8 mouse cellular contexts compared by ENCODE assay signal in genomic region chr7:120842345-120843036, GRCm38 (mm10). TPM values are rescaled to one million over a fixed set of nuclear protein-coding genes. Genes with fewer than 3 reads are reported as not detected.
A peak's percentile ranks its signal among the peaks of the same experiment; 100 is the strongest.
DNase-seq lines count a peak whose midpoint lies in the region; ATAC-seq lines count a peak whose summit lies in the region.

TSS of gene Eef2k (plus strand) at chr7:120842831.

- H3K27ac ChIP-seq in intestine, embryonic 16.5 days (ENCODE audit: low read length) = peak within 1 kb of the TSS; percentile 99
- H3K27ac ChIP-seq in midbrain, embryonic 11.5 days (ENCODE audit: low read depth, low read length) = peak within 1 kb of the TSS; percentile 80

- no peaks in the 10 kb centered on the region for H3K27me3 ChIP-seq in intestine, embryonic 16.5 days (replicated peaks; ENCODE audit: control insufficient read depth, insufficient read depth, low read length)
- H3K27me3 ChIP-seq in midbrain, embryonic 11.5 days (ENCODE audit: control insufficient read depth, insufficient read depth, low read length) = no peaks in the 10 kb centered on the region

- peak; percentile 92 for DNase-seq in 3T3-L1 (ENCODE audit: low read depth, low spot score)
- DNase-seq in adrenal gland, postnatal 10 days = peak; percentile 93
- peak; percentile 95 for DNase-seq in embryo, embryonic 9.5 days (ENCODE audit: extremely low spot score)
- DNase-seq in gastrocnemius, postnatal 4 days (ENCODE audit: low spot score in 2 of 2) = peak; percentile 79 to 87
- peak; percentile 87 for DNase-seq in left cerebral cortex, postnatal 4 days
- no peak for DNase-seq in midbrain, embryonic 11.5 days (ENCODE audit: low spot score, missing footprints)
- peak; percentile 75 to 77 for DNase-seq in spleen, adult 18-20 months

- H3K4me3 ChIP-seq in intestine, embryonic 16.5 days (ENCODE audit: low read length) = peak within 1 kb of the TSS; percentile 94
- H3K4me3 ChIP-seq in midbrain, embryonic 11.5 days (ENCODE audit: low read depth, low read length) = peak within 1 kb of the TSS; percentile 68

- H3K36me3 ChIP-seq in intestine, embryonic 16.5 days (ENCODE audit: control insufficient read depth, insufficient read depth, low read length) = no peaks in the 10 kb centered on the region
- H3K36me3 ChIP-seq in midbrain, embryonic 11.5 days (ENCODE audit: control insufficient read depth, insufficient read depth, low read length) = no peaks in the 10 kb centered on the region

- H3K9me3 ChIP-seq in intestine, embryonic 16.5 days (ENCODE audit: control insufficient read depth, low read length) = no peaks in the 10 kb centered on the region
- no peaks in the 10 kb centered on the region for H3K9me3 ChIP-seq in midbrain, embryonic 11.5 days (ENCODE audit: control insufficient read depth, low read length)

- 3% methylated on average over 35 of the region's 35 CpGs for WGBS in intestine, embryonic 16.5 days
- 4% methylated on average over 35 of the region's 35 CpGs for WGBS in midbrain, embryonic 11.5 days

- peak within 1 kb of the TSS; percentile 78 for H3K4me2 ChIP-seq in intestine, embryonic 16.5 days (ENCODE audit: low read depth, low read length)
- H3K4me2 ChIP-seq in midbrain, embryonic 11.5 days = peak within 1 kb of the TSS; percentile 90

- H3K9ac ChIP-seq in intestine, embryonic 16.5 days (ENCODE audit: low read depth, low read length) = peak within 1 kb of the TSS; percentile 99
- H3K9ac ChIP-seq in midbrain, embryonic 11.5 days (ENCODE audit: low read length) = peak within 1 kb of the TSS; percentile 93

- ATAC-seq in intestine, embryonic 16.5 days = peak; percentile 98
- ATAC-seq in midbrain, embryonic 11.5 days (ENCODE audit: low FRiP score) = peak; percentile 93

- intact Hi-C loops in left cerebral cortex, postnatal 4 days (cut with DNase I) = no loop called here

- H3K4me1 ChIP-seq in intestine, embryonic 16.5 days (ENCODE audit: control insufficient read depth, insufficient read depth, low read length) = peaks cover 14% of the 10 kb centered on the region
- peaks cover 14% of the 10 kb centered on the region for H3K4me1 ChIP-seq in midbrain, embryonic 11.5 days (ENCODE audit: control insufficient read depth, insufficient read depth, low read length)

RNA-seq across cellular contexts. Expression of gene Eef2k, which starts in this region (rescaled TPM):
- total RNA-seq in adrenal gland, postnatal 10 days (2021) = 10 to 100 TPM; 24.4 to 33.4 TPM
- 10 to 100 TPM; 77.1 TPM for total RNA-seq in gastrocnemius, postnatal 4 days (2021)
- polyA plus RNA-seq in intestine, embryonic 16.5 days (2015; fragmentation: Nextera tagmentation; extraction: Ambion mirVana) = 54.1 and 59.6 TPM in 2 replicates
- 10 to 100 TPM; 74.3 to 74.6 TPM for total RNA-seq in left cerebral cortex, postnatal 4 days (2021)
- 9.9 and 10.5 TPM in 2 replicates for polyA plus RNA-seq in midbrain, embryonic 11.5 days (2014; fragmentation: Nextera tagmentation; extraction: Ambion mirVana)
